Mouse (Mus musculus) midbrain, embryonic 16.5 days (tissue): ENCODE results near the gene Txnrd2. TPM values are rescaled to one million over a fixed set of nuclear protein-coding genes. Genes with fewer than 3 reads are reported as not detected.

Experiments
- ATAC-seq: fragments of 200-750 bp; cut with Nextera tagmentation; 2 replicates; pipeline ENCODE4 v1.8.0; 2017; ENCODE audit warnings: moderate TSS enrichment
- H3K27ac ChIP-seq: fragments of 300-500 bp; sonication (generic); 2 replicates; pipeline ENCODE4 v1.5.1; 2014; ENCODE audit warnings: mild to moderate bottlenecking, low read length, mixed read lengths
- H3K27me3 ChIP-seq: fragments of 300-500 bp; sonication (generic); 2 replicates; pipeline ENCODE4 v1.6.1; 2014; ENCODE audit warnings: low read depth, low read length, mixed read lengths; ENCODE audit not compliant: control insufficient read depth, insufficient read depth
- H3K36me3 ChIP-seq: fragments of 300-500 bp; sonication (generic); 2 replicates; pipeline ENCODE4 v1.6.1; 2014; ENCODE audit warnings: mild to moderate bottlenecking, low read length, moderate library complexity, mixed read lengths; ENCODE audit not compliant: control insufficient read depth, insufficient read depth
- H3K4me1 ChIP-seq: fragments of 300-500 bp; sonication (generic); 2 replicates; pipeline ENCODE4 v1.6.1; 2014; ENCODE audit warnings: mild to moderate bottlenecking, low read length, mixed read lengths; ENCODE audit not compliant: control insufficient read depth, insufficient read depth
- H3K4me2 ChIP-seq: fragments of 300-500 bp; sonication (generic); 2 replicates; pipeline ENCODE4 v1.6.1; 2014; ENCODE audit warnings: mild to moderate bottlenecking, low read length, mixed read lengths
- H3K4me3 ChIP-seq: fragments of 300-500 bp; sonication (generic); 2 replicates; pipeline ENCODE4 v1.5.1; 2014; ENCODE audit warnings: low read depth, mild to moderate bottlenecking, low read length, moderate library complexity, mixed read lengths
- H3K9ac ChIP-seq: fragments of 300-500 bp; sonication (generic); 2 replicates; pipeline ENCODE4 v1.6.1; 2014; ENCODE audit warnings: low read depth, low read length, mixed read lengths
- H3K9me3 ChIP-seq: fragments of 300-500 bp; sonication (generic); replicated peaks from 2 replicates; pipeline ENCODE4 v1.6.1; 2014; ENCODE audit warnings: mild to moderate bottlenecking, low read length, mixed read lengths; ENCODE audit not compliant: control insufficient read depth, poor library complexity, severe bottlenecking
- WGBS: fragments of 180-500 bp; shearing (Covaris S2); extraction: QIAGEN DNeasy Blood & Tissue Kit; methylation state at CpG from one replicate; pipeline ENCODE4 v1.1.7; 2014; 5-methylcytosine and 5-hydroxymethylcytosine counted together
- polyA plus RNA-seq: library from polyadenylated mRNA; unstranded; fragments of >200 nt; fragmentation: Nextera tagmentation; extraction: Ambion mirVana; gene quantifications from 2 replicates; pipeline ENCODE4 v1.2.1, GENCODE M21; 2015

Txnrd2 gene
- polyA plus RNA-seq, 1 experiment from 2014 or later: 36.6 TPM

DNA sequence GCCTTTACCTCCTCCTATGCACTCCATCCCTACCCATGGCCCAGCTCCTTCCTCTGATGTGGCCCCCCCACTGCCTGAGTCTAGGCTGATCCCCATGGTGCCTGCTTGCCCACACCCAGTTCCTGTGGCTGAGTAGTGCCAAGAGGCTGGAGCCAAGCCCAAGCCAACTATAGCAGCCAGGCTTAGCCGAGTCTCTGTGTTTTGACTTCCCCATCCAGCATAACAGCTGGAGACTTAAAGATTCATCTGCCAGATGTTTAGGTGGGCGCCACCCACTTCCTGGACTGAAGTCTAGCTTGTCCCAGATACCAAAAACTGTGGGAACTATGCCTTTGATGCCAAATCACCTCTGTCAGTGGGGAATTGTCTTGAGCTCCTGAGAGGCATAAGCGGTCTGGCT lies 38.1 kb downstream of the Txnrd2 start:
- Histone ChIP-seq H3K4me2 (no peak overlapping the region), H3K4me3 (no peak overlapping the region), H3K36me3 (no peaks in the 10 kb centered on the region; the same call in 1 of the 2 replicates), H3K27ac (no peak overlapping the region), H3K9ac (no peak overlapping the region), H3K27me3 (no peaks in the 10 kb centered on the region), H3K4me1 (peaks cover 13% of the 10 kb centered on the region), H3K9me3 (no peaks in the 10 kb centered on the region)
- ATAC-seq: no peak
- 82% methylated on average over 3 of the region's 3 CpGs for WGBS

DNA sequence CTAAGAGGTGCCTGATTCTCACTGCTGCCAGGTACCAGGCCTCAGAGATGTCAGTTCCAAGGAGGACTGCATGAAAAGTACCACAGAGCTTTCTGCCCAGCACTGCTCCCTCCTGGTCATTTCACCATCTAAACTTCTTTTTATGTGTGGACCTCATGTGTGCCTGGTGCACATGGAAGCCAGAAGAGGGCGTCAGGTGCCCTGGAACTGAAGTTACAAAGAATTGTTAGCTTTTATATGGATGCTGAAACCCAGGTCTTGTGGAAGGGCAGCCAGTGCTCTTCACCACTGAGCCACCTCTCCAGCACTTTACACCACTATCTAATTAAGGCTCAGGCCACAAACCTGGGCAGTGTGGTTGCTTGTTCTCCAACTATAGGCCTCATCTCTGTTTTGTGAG lies 44.6 kb downstream of the Txnrd2 start:
- H3K27me3 ChIP-seq: no peaks in the 10 kb centered on the region
- H3K4me3 ChIP-seq: no peak overlapping the region
- H3K4me1 ChIP-seq: no peaks in the 10 kb centered on the region
- peaks cover 6% of the 10 kb centered on the region for H3K36me3 ChIP-seq
- 6% methylated on average over 1 of the region's 1 CpGs for WGBS
- H3K4me2 ChIP-seq: no peak overlapping the region
- no peaks in the 10 kb centered on the region for H3K9me3 ChIP-seq
- H3K9ac ChIP-seq: no peak overlapping the region
- H3K27ac ChIP-seq: no peak overlapping the region
- no peak for ATAC-seq

DNA sequence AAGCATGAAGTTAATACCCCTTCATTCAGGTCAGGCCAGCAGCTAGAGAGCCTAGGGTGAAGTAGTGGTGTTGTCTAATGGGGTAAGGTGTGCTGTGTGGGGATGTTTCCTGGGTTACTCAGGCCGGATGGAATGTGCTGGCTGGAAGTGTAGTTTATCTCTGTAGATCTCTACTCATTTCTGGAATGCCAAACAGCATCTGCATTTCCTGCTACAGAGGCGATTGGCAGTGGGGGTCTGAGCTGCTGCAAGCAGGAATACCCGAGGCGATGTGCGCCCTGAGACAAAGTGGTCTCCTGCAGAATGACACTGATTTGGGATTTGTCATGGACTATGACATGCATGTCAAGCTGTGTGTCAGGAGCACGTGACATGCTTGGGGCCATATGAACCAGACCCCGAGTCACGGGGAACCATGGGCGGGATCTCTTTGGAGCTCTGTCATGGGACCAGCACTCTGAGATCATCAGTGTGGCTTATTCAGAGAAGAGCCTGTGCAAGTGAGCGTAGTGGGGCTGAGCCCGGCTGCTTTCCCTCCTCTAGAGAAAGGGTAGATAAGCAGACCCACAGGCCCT lies 45.3 kb downstream of the Txnrd2 start:
- Histone ChIP-seq H3K4me3 (no peak overlapping the region), H3K4me2 (no peak overlapping the region), H3K27ac (no peak overlapping the region), H3K9me3 (no peaks in the 10 kb centered on the region), H3K9ac (no peak overlapping the region), H3K27me3 (no peaks in the 10 kb centered on the region), H3K4me1 (no peaks in the 10 kb centered on the region), H3K36me3 (peaks cover 7% of the 10 kb centered on the region)
- no peak for ATAC-seq
- 74% methylated on average over 11 of the region's 11 CpGs for WGBS

DNA sequence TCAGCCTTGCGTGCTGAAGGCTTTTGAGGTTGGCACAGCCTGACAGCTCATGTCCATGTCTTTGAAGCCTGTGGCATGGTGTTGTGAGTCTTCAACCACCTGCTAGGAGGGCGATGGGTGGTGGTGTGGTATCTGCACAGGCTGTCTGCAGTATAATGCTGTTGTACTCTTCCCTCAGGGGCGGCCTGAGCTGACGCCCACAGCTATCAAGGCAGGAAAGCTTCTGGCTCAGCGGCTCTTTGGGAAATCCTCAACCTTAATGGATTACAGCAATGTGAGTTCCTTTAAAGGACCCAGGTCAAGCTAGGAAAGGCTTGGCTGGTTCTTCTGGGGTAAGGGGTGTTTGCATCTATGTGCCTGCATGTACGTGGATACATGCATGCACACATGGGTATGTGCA lies 45.8 kb downstream of the Txnrd2 start:
- Histone ChIP-seq H3K9me3 (no peaks in the 10 kb centered on the region), H3K27ac (no peak overlapping the region), H3K27me3 (no peaks in the 10 kb centered on the region), H3K4me2 (no peak overlapping the region), H3K9ac (no peak overlapping the region), H3K36me3 (peaks cover 7% of the 10 kb centered on the region), H3K4me1 (no peaks in the 10 kb centered on the region), H3K4me3 (no peak overlapping the region)
- 83% methylated on average over 6 of the region's 6 CpGs for WGBS
- ATAC-seq: no peak

DNA sequence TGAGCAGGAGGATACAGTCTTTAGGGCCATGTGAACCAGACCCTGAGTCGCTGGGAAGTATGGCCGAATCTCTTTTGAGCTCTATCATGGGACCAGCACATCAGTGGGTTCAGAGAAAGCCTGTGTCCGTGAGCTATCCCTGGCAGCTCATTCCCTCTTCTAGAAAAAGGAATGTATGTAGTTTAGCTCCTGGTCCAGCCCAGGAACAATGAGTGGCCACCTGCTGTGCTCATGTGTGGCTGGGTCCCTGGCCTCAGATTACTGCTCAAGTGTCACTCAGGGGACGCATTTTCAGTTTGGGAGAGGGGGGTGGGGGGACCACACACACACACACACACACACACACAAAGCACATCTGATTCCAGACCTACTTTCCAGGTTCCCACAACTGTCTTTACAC lies 46.2 kb downstream of the Txnrd2 start:
- H3K9ac ChIP-seq: no peak overlapping the region
- no peak for ATAC-seq
- H3K9me3 ChIP-seq: no peaks in the 10 kb centered on the region
- H3K27me3 ChIP-seq: no peaks in the 10 kb centered on the region
- H3K4me2 ChIP-seq: no peak overlapping the region
- no peak overlapping the region for H3K4me3 ChIP-seq
- 64% methylated on average over 4 of the region's 4 CpGs for WGBS
- H3K4me1 ChIP-seq: no peaks in the 10 kb centered on the region
- no peak overlapping the region for H3K27ac ChIP-seq
- H3K36me3 ChIP-seq: peaks cover 7% of the 10 kb centered on the region

DNA sequence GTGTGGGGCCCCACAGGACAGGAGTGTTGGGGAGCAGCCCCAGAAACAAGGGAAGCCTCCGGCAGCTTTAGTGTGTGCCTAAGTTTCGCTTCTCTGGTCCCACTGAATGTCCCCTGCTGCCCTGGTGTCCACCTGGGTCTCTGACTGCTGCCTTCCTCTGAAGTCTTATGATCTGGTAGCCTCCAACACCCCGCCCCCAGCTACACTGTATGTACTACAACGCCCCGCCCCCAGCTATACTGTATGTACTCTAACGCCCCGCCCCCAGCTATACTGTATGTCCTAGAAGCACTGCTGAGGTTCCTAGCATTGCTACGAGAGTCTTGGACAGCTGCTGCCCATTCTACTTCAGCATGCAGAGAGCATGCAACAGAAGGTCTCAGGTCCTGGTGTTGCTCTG lies 46.8 kb downstream of the Txnrd2 start:
- Histone ChIP-seq H3K4me3 (no peak overlapping the region), H3K4me1 (no peaks in the 10 kb centered on the region), H3K4me2 (no peak overlapping the region), H3K36me3 (peaks cover 7% of the 10 kb centered on the region), H3K27me3 (no peaks in the 10 kb centered on the region), H3K27ac (no peak overlapping the region), H3K9me3 (no peaks in the 10 kb centered on the region), H3K9ac (no peak overlapping the region)
- 94% methylated on average over 8 of the region's 8 CpGs for WGBS
- ATAC-seq: no peak

DNA sequence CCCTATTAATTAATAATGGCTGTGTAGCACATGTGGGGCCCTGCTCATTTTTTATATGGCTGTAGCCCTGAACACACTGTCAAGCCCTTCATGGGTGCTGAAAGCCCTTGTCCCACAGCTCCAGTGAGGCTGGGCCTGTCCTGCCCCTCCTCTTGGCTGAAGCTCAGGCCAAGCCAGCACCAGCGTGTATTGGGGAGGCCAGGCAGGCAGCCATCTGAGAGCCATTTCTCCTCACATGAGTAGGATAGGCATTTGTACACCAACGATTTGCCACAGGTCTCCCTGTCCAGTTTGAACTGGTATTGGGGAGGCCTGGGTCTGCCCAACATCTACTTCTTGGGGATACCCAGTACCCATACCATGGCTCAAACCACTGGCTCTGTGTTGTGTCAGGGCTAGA lies 47.8 kb downstream of the Txnrd2 start:
- Histone ChIP-seq H3K27me3 (no peaks in the 10 kb centered on the region), H3K9ac (no peak overlapping the region), H3K27ac (no peak overlapping the region), H3K36me3 (peaks cover 7% of the 10 kb centered on the region), H3K4me1 (no peaks in the 10 kb centered on the region), H3K9me3 (no peaks in the 10 kb centered on the region), H3K4me3 (no peak overlapping the region), H3K4me2 (no peak overlapping the region)
- WGBS: 83% methylated on average over 2 of the region's 2 CpGs
- ATAC-seq: no peak

DNA sequence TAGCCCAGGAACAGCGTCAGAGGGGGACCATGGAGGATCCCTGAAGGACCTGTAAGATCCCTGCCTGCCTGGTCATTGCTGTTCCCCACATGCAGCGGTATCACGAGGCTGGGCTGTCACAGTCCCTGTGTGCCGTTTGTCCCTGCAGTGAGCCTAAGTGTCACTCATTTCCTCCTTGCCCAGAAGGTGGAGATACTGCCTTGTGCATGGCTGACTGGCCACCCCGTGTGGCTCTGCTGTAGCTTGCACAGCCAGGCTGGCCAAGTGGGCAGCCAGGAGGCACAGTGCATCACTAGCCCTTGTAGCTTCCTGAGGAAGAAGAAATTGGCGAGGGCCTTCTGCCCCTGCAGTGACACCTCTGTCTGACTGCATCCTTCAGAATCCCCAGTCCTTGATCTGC lies 51.8 kb downstream of the Txnrd2 start:
- Histone ChIP-seq H3K27ac (no peak overlapping the region), H3K36me3 (peaks cover 4% of the 10 kb centered on the region), H3K9ac (no peak overlapping the region), H3K9me3 (no peaks in the 10 kb centered on the region), H3K27me3 (no peaks in the 10 kb centered on the region), H3K4me1 (no peaks in the 10 kb centered on the region), H3K4me2 (no peak overlapping the region), H3K4me3 (no peak overlapping the region)
- ATAC-seq: no peak
- 73% methylated on average over 6 of the region's 6 CpGs for WGBS

DNA sequence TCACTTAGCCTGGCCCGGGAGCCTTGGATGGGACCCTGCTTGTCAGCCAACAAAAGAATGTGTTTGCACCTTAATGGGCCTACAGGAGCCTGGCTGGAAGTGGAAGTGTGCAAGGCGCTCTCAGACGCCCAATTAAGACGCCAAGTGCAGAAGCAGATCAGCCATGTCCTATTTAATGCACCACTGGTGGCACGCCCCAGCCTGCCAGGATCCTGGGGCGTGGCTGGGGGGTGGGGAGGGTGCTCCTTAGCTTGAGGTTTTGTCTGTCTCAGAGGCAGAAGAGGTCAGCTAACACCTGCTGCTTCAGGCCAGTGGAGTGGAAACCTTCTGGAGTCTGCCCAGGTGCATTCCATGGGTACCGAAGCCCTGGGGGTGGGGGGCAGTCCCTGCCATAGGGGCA lies 53.5 kb downstream of the Txnrd2 start:
- WGBS: 22% methylated on average over 7 of the region's 7 CpGs
- Histone ChIP-seq H3K9ac (no peak overlapping the region), H3K4me1 (no peaks in the 10 kb centered on the region), H3K9me3 (no peaks in the 10 kb centered on the region), H3K4me3 (no peak overlapping the region), H3K36me3 (peaks cover 4% of the 10 kb centered on the region), H3K27ac (no peak overlapping the region), H3K27me3 (no peaks in the 10 kb centered on the region), H3K4me2 (no peak overlapping the region)
- no peak for ATAC-seq
